Mouse (Mus musculus): ENCODE data around the gene Vmn1r197. TPM values are rescaled to one million over a fixed set of nuclear protein-coding genes. Genes with fewer than 3 reads are reported as not detected.
A peak's percentile ranks its signal among the peaks of the same experiment; 100 is the strongest.
"Not testable (repeated sequence)": the region's sequence is repeated elsewhere in the genome, so short reads cannot be mapped to it uniquely, and the experiment has no call there.

Vmn1r197 gene
- total RNA-seq (2021): not detected
- long read RNA-seq, experiment 1: 0 reads
- long read RNA-seq, experiment 2: 0 reads

DNA sequence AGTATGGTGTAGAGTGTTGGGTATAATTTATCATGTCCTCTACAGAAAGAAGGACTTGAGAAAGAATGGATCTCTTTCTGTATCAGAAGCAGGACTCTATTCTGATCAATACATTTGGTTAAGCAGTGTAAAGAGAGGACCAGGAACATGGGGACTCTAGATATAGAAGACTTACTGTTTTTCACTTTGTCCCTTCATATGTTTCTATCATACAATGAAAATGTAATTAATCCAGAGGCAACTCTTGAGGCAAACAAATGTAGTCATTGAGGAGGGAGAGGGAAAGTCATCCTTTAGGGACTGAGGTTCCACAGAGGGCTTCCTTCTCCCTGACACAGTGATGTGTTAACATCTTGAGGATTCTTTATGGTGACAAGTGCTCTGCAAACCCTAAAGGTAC, at the start of gene Vmn1r197:
Vmn1r197 (plus strand) TSS at position 301 of the 400 bp plus-strand sequence.
- DNase-seq: no peak

DNA sequence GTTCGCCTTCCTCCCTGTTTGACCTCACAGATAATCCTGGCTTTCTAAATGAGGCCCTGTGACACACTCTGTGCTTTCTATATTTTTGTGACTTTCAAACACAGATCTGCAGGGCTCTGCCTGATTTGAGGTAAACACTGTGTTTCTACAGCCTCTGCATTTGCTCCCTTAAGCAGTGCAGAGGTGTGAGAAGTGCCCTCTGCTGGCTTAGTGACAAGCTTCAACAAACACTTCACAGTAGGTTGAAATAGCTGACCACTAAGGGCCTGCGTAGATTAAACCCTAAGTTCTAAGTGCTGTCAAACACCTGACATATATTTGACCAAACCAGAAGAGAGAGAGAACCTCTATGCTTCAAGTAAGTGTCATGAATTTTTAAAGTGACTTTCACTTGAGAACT, 39.8 kb upstream of the Vmn1r197 start:
- DNase-seq: no peak

DNA sequence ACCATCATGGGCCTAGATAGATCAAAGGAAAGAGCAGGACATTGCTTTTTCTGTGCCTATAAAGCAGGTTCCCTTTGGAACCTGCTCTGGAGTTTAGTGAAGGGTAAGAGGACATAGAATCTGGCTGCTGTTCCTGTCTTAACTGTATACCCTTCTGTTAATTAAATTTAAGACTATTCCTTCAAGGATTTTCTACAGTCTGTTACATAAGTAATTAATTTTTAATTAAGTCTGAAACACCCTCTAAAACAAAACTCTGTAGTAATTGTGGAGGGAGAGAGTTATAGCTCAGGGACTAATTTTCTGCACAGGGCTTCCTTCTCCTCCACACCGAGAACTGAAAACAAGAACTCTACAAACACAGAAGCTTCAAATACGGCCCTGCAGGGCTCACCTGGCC, 34.8 kb upstream of the Vmn1r197 start, which contains the start of gene Vmn1r196:
Vmn1r196 (plus strand) TSS at position 301 of the 400 bp plus-strand sequence.
- no peak for DNase-seq

DNA sequence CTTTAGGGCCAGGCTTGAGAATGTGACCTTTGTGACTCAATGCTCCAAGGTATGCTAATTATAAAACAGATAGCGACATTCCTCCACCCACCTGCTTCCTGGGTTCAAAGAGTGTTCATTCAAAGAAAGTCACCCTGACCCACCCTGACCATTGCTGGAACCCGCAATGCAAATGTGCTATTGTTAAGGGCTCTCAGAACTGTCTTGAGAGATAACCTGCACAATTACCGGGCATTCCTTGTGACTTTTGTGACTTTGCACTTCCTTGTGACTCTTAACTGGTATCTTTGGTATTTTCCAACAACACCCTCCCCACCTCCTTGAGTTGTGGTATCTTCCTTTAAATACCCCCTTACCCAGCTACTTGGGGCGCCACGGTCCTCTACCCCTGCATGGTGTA, 16.3 kb upstream of the Vmn1r197 start:
- not testable (repeated sequence) for DNase-seq

DNA sequence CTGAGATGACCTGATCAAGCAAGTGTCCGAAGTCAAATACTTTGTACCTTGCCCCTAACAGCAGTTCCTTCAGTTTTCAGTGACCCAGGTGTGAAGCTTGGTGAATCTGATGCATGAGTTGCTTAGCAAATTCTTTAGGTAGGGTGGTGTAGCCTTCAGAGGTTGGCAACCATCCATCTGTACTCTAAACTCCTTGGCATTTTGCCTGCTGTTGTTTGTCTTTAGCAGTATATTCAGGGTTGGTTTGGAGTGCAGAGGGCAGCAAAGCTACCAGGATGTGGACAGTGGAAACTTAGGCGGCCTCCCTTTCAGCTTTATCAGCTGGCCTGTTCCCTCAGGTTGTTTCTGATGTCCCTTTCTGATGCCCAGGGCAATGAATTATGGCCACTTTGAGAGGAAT, 9.0 kb upstream of the Vmn1r197 start:
- no peak for DNase-seq

DNA sequence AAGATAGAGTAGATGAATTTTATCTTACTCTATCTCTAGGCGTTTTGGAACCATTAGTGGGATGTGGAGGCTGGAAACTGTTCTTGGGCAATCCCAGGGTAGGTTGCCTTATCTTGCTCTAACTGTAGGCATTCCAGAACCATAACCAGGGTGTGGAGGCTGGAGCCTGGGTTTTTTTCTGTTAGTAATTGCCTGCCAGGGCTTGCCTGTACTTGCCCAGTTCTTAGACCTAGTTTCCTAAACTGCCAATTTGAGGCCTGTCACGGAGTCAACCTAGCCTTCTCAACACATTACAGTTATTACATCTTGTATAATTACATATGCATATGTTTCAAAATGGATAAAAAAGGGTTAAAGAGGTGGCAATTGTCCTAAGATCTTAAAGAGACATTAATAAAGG, 7.0 kb upstream of the Vmn1r197 start:
- DNase-seq: no peak

DNA sequence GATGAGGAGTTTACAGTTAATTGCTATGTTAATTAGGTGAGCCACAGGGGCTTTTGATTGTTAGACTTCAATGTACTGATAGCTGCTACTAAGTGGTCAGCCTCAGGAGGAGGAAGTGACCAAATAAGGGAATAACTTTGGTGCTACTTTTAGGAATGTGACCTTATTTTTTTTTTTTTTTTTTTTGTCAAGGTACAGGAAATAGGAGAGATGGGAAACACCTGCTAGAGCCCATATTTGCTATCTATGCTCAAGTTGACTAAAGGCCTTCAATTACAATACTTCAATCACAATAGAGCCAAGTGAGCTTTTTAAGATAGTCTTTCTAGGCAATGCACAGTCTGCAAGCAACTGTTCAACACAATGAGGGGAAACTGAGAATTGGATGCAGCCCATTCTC, 4.3 kb upstream of the Vmn1r197 start:
- DNase-seq: no peak

DNA sequence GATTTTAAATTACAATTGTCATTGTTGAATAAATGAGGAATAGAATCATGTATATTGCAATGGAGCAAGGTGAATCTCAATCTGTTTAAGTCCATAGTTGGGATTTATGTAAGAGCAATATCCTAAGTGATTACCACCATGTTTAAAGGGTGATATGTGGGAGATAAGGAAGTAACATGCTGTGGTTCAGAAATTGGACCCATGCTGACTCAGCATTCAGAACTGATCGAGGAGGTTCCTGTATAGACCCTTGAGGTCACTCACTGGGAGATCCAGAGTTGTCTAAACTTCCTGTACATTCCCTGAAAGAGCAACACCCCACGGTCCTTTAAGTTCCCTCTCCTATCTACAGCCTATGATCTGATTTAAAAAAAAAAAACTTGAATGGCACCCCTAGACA, 8.9 kb downstream of the Vmn1r197 start:
- no peak for DNase-seq

DNA sequence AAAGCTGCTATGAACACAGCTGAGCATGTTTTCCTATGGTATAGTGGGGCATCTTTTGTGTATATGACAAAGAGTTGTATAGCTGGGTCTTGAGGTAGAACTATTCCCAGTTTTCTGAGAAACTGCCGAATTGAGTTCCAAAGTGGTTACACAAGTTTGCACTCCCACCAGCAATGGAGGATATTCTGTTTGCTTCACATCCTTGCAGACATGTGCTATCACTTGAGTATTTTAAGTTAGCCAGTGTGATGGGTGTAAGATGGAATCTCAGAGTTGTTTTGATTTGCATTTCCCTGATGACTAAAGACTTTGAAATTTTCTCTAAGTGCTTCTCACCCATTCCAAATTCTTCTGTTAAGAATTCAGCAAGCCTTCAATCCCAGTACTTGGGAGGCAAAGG, 11.2 kb downstream of the Vmn1r197 start:
- no peak for DNase-seq

DNA sequence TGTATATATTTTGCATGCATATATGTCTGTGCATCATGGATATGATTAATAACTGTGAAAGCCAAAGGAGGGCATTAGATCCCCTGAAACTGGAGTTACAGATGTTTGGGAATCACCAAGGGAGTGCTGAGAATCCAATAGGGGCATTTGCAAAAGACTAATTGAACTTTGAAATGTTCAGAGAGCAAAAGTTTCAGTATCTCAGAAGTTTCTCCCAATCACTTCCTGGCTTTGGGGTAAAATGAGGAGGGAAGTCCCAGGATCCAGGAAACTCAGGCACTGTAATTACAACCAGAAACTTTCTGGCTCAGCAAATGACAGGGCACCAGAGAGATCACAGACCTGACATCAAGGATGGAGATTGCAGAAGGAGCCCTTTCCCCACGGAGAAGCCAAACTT, 25.7 kb downstream of the Vmn1r197 start, which contains the start of gene Vmn1r198:
Vmn1r198 (plus strand) TSS at position 301 of the 400 bp plus-strand sequence.
- no peak for DNase-seq

DNA sequence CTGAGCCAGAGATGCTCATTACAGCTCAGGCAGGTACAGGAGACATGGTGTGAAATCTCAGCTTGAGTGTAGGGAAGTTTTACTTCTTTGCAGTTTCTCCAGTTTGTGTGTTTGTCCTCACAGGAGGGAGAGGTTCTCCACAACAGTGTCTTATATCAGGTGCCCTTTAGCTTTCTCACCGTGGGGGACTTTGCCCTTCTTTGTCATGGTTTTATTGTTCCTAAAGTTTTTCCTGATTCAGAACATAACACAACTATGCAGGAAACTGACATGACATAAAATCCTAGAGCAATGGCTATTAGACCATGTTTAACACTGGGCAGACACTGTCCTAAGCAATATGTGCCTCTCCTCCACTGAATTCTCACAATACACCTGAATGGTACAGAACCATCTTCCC, 26.4 kb downstream of the Vmn1r197 start:
- no peak for DNase-seq

DNA sequence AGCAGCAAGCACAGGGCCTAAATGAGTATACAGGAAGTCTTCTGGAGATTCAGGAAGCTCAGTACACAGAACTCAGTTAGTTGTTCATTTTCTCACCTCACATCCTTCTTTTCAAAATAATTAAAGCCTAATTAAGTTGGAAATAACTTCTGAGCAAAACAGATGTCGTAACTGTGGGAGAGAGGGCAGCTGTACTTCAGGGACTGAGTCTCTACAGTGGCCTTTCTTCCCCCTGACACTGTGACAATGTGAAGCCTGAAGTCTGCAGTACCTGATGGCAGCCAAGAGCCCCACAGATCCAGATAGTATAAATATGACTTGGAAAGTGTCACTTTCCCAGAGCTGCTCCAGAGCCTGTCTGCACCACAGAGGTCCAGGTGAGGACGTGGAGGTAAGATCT, 55.1 kb downstream of the Vmn1r197 start, which contains the start of gene Vmn1r199:
Vmn1r199 (plus strand) TSS at position 301 of the 400 bp plus-strand sequence.
- no peak for DNase-seq

DNA sequence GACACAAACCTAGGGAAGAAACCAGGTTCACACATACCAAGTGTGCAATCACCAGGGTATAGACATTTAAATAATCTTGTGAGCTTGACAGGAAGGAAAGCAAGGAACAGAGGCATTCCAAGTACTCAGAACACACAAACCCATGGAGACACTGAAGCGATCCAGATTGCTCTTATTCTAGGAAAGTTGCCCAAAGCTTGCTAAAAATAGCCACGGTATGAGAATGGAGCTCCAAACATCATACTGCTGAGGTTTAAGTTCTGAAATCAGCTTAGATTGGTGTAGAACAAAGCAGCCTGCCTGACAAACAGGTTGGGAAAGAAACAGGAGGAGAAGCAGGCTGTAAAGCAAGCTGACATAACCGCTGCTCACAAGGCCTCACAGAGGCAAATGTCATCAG, 56.7 kb downstream of the Vmn1r197 start:
- DNase-seq: peak; percentile 7

Other genes starting within 250 kb of the Vmn1r197 start
- gene Vmn1r188, start 240.1 kb upstream of the Vmn1r197 start, total RNA-seq (2021): not detected
- not detected for gene Vmn1r189, start 218.8 kb upstream of the Vmn1r197 start, total RNA-seq (2021)
- not detected for gene Vmn1r191, start 140.6 kb upstream of the Vmn1r197 start, total RNA-seq (2021)
- not detected for gene Vmn1r192, start 133.4 kb upstream of the Vmn1r197 start, total RNA-seq (2021)
- gene Vmn1r193, start 101.4 kb upstream of the Vmn1r197 start, total RNA-seq (2021): not detected
- gene Vmn1r194, start 80.4 kb upstream of the Vmn1r197 start, total RNA-seq (2021): not detected
- not detected for gene Vmn1r195, start 54.1 kb upstream of the Vmn1r197 start, total RNA-seq (2021)
- gene Vmn1r196, start 34.7 kb upstream of the Vmn1r197 start, total RNA-seq (2021): not detected
- not detected for gene Vmn1r198, start 25.8 kb downstream of the Vmn1r197 start, total RNA-seq (2021)
- gene Vmn1r199, start 55.2 kb downstream of the Vmn1r197 start, total RNA-seq (2021): not detected
- gene Vmn1r200, start 65.8 kb downstream of the Vmn1r197 start, total RNA-seq (2021): not detected
- gene Vmn1r201, start 147.3 kb downstream of the Vmn1r197 start, total RNA-seq (2021): not detected
- under 1 TPM in 1 of 2 experiments, not detected in 1; 0.06 TPM for gene Vmn1r202, start 180.8 kb downstream of the Vmn1r197 start, total RNA-seq (2021)
- not detected for gene Vmn1r203, start 193.5 kb downstream of the Vmn1r197 start, total RNA-seq (2021)
- gene Vmn1r204, start 228.6 kb downstream of the Vmn1r197 start, total RNA-seq (2021): not detected